Mouse (Mus musculus): ENCODE measurements around the gene Shroom1. TPM values are rescaled to one million over a fixed set of nuclear protein-coding genes. Genes with fewer than 3 reads are reported as not detected.
"Not testable (repeated sequence)": the region's sequence is repeated elsewhere in the genome, so short reads cannot be mapped to it uniquely, and the experiment has no call there.

Shroom1 gene
- polyA plus RNA-seq, 2 experiments = 3.9 to 7.1 TPM

DNA sequence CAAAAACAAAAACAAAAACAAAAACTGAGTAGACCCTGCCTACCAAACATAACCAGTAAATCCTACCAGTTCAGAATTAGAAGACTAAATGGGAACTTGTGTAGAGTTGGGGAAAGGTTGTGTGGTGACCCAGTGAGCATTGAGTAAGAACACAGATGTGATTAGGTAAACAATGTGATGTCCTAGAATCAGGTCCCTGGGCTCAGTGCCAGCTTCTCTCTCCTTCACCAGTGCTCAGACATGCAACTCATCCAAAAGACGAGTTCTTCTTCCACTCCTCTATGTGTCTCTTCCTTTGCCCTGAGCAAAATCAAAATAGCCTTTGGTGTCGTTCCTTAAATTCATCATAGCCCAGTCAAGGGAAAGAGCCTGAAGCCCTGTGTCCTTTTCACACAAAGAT, 32.2 kb upstream of the Shroom1 start:
- TF ChIP-seq POLR2A (IDR thresholded peaks at IDR 0.05; ENCODE audit: borderline replicate concordance, extremely low read depth, insufficient read depth, insufficient read length) = no peak
- Histone ChIP-seq H3K4me2 (replicated peaks; ENCODE audit: low read depth, low read length, severe bottlenecking) (no peak overlapping the region), H3K27ac (replicated peaks; ENCODE audit: low read depth, low read length) (no peak overlapping the region), H3K36me3 (ENCODE audit: control insufficient read depth, insufficient read depth, low read length) (peaks cover 29% of the 10 kb centered on the region), H3K4me1 (ENCODE audit: control insufficient read depth, insufficient read depth, low read length) (peaks cover 6% of the 10 kb centered on the region), H3K4me3 (replicated peaks; ENCODE audit: low read length) (no peak overlapping the region), H3K9ac (ENCODE audit: low read depth, low read length, severe bottlenecking) (no peak overlapping the region), H3K27me3 (ENCODE audit: control insufficient read depth, insufficient read depth, low read length) (no peaks in the 10 kb centered on the region), H3K9me3 (ENCODE audit: control insufficient read depth, low read length) (no peaks in the 10 kb centered on the region)
- WGBS = 80% methylated on average over 2 of the region's 2 CpGs
- DNase-seq (ENCODE audit: low spot score) = no peak
- no peak for ATAC-seq (ENCODE audit: low FRiP score, low read depth)

DNA sequence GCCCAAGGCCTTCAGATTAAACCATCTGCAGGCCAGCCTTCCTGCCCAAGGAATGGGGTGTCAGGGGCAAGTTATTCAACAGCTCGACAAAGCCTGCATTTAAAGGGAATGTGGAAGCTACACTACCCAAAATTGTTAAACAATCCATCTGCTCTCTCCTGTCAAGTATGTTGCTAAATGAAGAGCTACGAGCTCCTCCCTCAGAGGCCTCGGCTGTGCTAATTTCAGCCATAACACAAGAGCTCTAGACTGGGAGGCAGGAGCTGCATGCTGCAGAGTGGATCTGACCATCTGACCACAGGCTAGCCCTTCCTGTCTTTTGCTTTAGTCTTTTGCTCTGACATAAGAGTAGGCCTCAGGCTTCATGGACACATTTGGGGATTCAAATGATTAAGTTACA, 31.8 kb upstream of the Shroom1 start:
- no peak for ATAC-seq (ENCODE audit: low FRiP score, low read depth)
- H3K4me1 ChIP-seq (ENCODE audit: control insufficient read depth, insufficient read depth, low read length) = peaks cover 6% of the 10 kb centered on the region
- no peak overlapping the region for H3K4me3 ChIP-seq (replicated peaks; ENCODE audit: low read length)
- no peak for DNase-seq (ENCODE audit: low spot score)
- H3K9ac ChIP-seq (ENCODE audit: low read depth, low read length, severe bottlenecking) = no peak overlapping the region
- 56% methylated on average over 3 of the region's 3 CpGs for WGBS
- H3K27me3 ChIP-seq (ENCODE audit: control insufficient read depth, insufficient read depth, low read length) = no peaks in the 10 kb centered on the region
- no peak overlapping the region for H3K4me2 ChIP-seq (replicated peaks; ENCODE audit: low read depth, low read length, severe bottlenecking)
- TF ChIP-seq POLR2A (IDR thresholded peaks at IDR 0.05; ENCODE audit: borderline replicate concordance, extremely low read depth, insufficient read depth, insufficient read length) = no peak
- H3K36me3 ChIP-seq (ENCODE audit: control insufficient read depth, insufficient read depth, low read length) = peaks cover 25% of the 10 kb centered on the region
- H3K9me3 ChIP-seq (ENCODE audit: control insufficient read depth, low read length) = no peaks in the 10 kb centered on the region
- no peak overlapping the region for H3K27ac ChIP-seq (replicated peaks; ENCODE audit: low read depth, low read length)

GRCm38 (mm10) chr11:53425711-53426255, 31.2 kb upstream of the Shroom1 start:
- Histone ChIP-seq H3K36me3 (ENCODE audit: control insufficient read depth, insufficient read depth, low read length) (peaks cover 24% of the 10 kb centered on the region), H3K27me3 (ENCODE audit: control insufficient read depth, insufficient read depth, low read length) (no peaks in the 10 kb centered on the region), H3K4me1 (ENCODE audit: control insufficient read depth, insufficient read depth, low read length) (peaks cover 6% of the 10 kb centered on the region), H3K9me3 (ENCODE audit: control insufficient read depth, low read length) (no peaks in the 10 kb centered on the region), H3K27ac (replicated peaks; ENCODE audit: low read depth, low read length) (no peak overlapping the region), H3K9ac (ENCODE audit: low read depth, low read length, severe bottlenecking) (no peak overlapping the region), H3K4me3 (replicated peaks; ENCODE audit: low read length) (no peak overlapping the region), H3K4me2 (replicated peaks; ENCODE audit: low read depth, low read length, severe bottlenecking) (no peak overlapping the region)
- ATAC-seq (ENCODE audit: low FRiP score, low read depth) (no peak), DNase-seq (ENCODE audit: low spot score) (no peak)
- TF ChIP-seq POLR2A (IDR thresholded peaks at IDR 0.05; ENCODE audit: borderline replicate concordance, extremely low read depth, insufficient read depth, insufficient read length) = no peak
- 75% methylated on average over 6 of the region's 6 CpGs for WGBS

GRCm38 (mm10) chr11:53426914-53427313, 30.1 kb upstream of the Shroom1 start:
- H3K27me3 ChIP-seq (ENCODE audit: control insufficient read depth, insufficient read depth, low read length); H3K9ac ChIP-seq (ENCODE audit: low read depth, low read length, severe bottlenecking); H3K4me1 ChIP-seq (ENCODE audit: control insufficient read depth, insufficient read depth, low read length); ATAC-seq (ENCODE audit: low FRiP score, low read depth); H3K27ac ChIP-seq (replicated peaks; ENCODE audit: low read depth, low read length); H3K9me3 ChIP-seq (ENCODE audit: control insufficient read depth, low read length); DNase-seq (ENCODE audit: low spot score); H3K4me2 ChIP-seq (replicated peaks; ENCODE audit: low read depth, low read length, severe bottlenecking); H3K4me3 ChIP-seq (replicated peaks; ENCODE audit: low read length): not testable (repeated sequence)
- peaks cover 16% of the 10 kb centered on the region for H3K36me3 ChIP-seq (ENCODE audit: control insufficient read depth, insufficient read depth, low read length)
- 86% methylated on average over 3 of the region's 3 CpGs for WGBS

GRCm38 (mm10) chr11:53427993-53428715, 28.9 kb upstream of the Shroom1 start:
- Histone ChIP-seq H3K27me3 (ENCODE audit: control insufficient read depth, insufficient read depth, low read length) (no peaks in the 10 kb centered on the region), H3K4me3 (replicated peaks; ENCODE audit: low read length) (no peak overlapping the region), H3K4me2 (replicated peaks; ENCODE audit: low read depth, low read length, severe bottlenecking) (no peak overlapping the region), H3K9me3 (ENCODE audit: control insufficient read depth, low read length) (no peaks in the 10 kb centered on the region), H3K27ac (replicated peaks; ENCODE audit: low read depth, low read length) (no peak overlapping the region), H3K9ac (ENCODE audit: low read depth, low read length, severe bottlenecking) (no peak overlapping the region), H3K4me1 (ENCODE audit: control insufficient read depth, insufficient read depth, low read length) (peaks cover 9% of the 10 kb centered on the region), H3K36me3 (ENCODE audit: control insufficient read depth, insufficient read depth, low read length) (peaks cover 16% of the 10 kb centered on the region)
- ATAC-seq (ENCODE audit: low FRiP score, low read depth) = no peak
- no peak for TF ChIP-seq POLR2A (IDR thresholded peaks at IDR 0.05; ENCODE audit: borderline replicate concordance, extremely low read depth, insufficient read depth, insufficient read length)
- WGBS = 93% methylated on average over 3 of the region's 3 CpGs
- DNase-seq (ENCODE audit: low spot score) = no peak

Data from limb, embryonic 14.5 days (tissue).